Mouse (Mus musculus): ENCODE data around the gene Herpud2. TPM values are rescaled to one million over a fixed set of nuclear protein-coding genes. Genes with fewer than 3 reads are reported as not detected.

Herpud2 gene
- polyA plus RNA-seq (2012; ENCODE audit: insufficient read depth, insufficient read length, missing spikeins): 26.7 and 32.1 TPM in 2 replicates

GRCm38 (mm10) chr9:25151611-25152241 lies at the start of gene Herpud2:
Herpud2 (minus strand) TSS chr9:25151820.
- Histone ChIP-seq H3K27ac (replicated peaks; ENCODE audit: low read depth, low read length) (peak within 1 kb of the TSS; percentile 95), H3K4me1 (ENCODE audit: control insufficient read depth, insufficient read depth, insufficient read length, low read length) (no peaks in the 10 kb centered on the region; the same call in 1 of the 2 replicates), H3K4me3 (ENCODE audit: insufficient read depth, low read depth, low read length) (peak within 1 kb of the TSS; percentile 93)

GRCm38 (mm10) chr9:25200987-25201386 lies 49.4 kb upstream of the Herpud2 start:
- no peak overlapping the region for H3K27ac ChIP-seq (replicated peaks; ENCODE audit: low read depth, low read length)

GRCm38 (mm10) chr9:25200148-25200547 lies 48.5 kb upstream of the Herpud2 start:
- H3K27ac ChIP-seq (replicated peaks; ENCODE audit: low read depth, low read length): no peak overlapping the region
- H3K4me3 ChIP-seq (ENCODE audit: insufficient read depth, low read depth, low read length): no peak overlapping the region

More at GRCm38 (mm10) chr9:25200987-25201386, 49.4 kb upstream of the Herpud2 start:
- no peaks in the 10 kb centered on the region for H3K4me1 ChIP-seq (ENCODE audit: control insufficient read depth, insufficient read depth, insufficient read length, low read length)
- no peak overlapping the region for H3K4me3 ChIP-seq (ENCODE audit: insufficient read depth, low read depth, low read length)

GRCm38 (mm10) chr9:25196746-25197145 lies 45.1 kb upstream of the Herpud2 start:
- no peak overlapping the region for H3K4me3 ChIP-seq (ENCODE audit: insufficient read depth, low read depth, low read length)
- no peaks in the 10 kb centered on the region for H3K4me1 ChIP-seq (ENCODE audit: control insufficient read depth, insufficient read depth, insufficient read length, low read length)
- H3K27ac ChIP-seq (replicated peaks; ENCODE audit: low read depth, low read length): no peak overlapping the region

More at GRCm38 (mm10) chr9:25200148-25200547, 48.5 kb upstream of the Herpud2 start:
- H3K4me1 ChIP-seq (ENCODE audit: control insufficient read depth, insufficient read depth, insufficient read length, low read length): no peaks in the 10 kb centered on the region

- no peak overlapping the region for H3K27ac ChIP-seq (replicated peaks; ENCODE audit: low read depth, low read length)
- H3K4me1 ChIP-seq (ENCODE audit: control insufficient read depth, insufficient read depth, insufficient read length, low read length): no peaks in the 10 kb centered on the region
- no peak overlapping the region for H3K4me3 ChIP-seq (ENCODE audit: insufficient read depth, low read depth, low read length)
These were observed 40.0 kb upstream of the Herpud2 start for GRCm38 (mm10) chr9:25191612-25192011.

GRCm38 (mm10) chr9:25186501-25186900 lies 34.9 kb upstream of the Herpud2 start:
- no peaks in the 10 kb centered on the region for H3K4me1 ChIP-seq (ENCODE audit: control insufficient read depth, insufficient read depth, insufficient read length, low read length)
- no peak overlapping the region for H3K4me3 ChIP-seq (ENCODE audit: insufficient read depth, low read depth, low read length)
- no peak overlapping the region for H3K27ac ChIP-seq (replicated peaks; ENCODE audit: low read depth, low read length)

- no peak overlapping the region for H3K27ac ChIP-seq (replicated peaks; ENCODE audit: low read depth, low read length)
- H3K4me3 ChIP-seq (ENCODE audit: insufficient read depth, low read depth, low read length): no peak overlapping the region
- H3K4me1 ChIP-seq (ENCODE audit: control insufficient read depth, insufficient read depth, insufficient read length, low read length): no peaks in the 10 kb centered on the region
These were observed 34.2 kb upstream of the Herpud2 start for GRCm38 (mm10) chr9:25185854-25186253.

- Histone ChIP-seq H3K27ac (replicated peaks; ENCODE audit: low read depth, low read length) (no peak overlapping the region), H3K4me3 (ENCODE audit: insufficient read depth, low read depth, low read length) (no peak overlapping the region), H3K4me1 (ENCODE audit: control insufficient read depth, insufficient read depth, insufficient read length, low read length) (no peaks in the 10 kb centered on the region)
These were observed 33.0 kb upstream of the Herpud2 start for GRCm38 (mm10) chr9:25184606-25185005.

- no peak overlapping the region for H3K4me3 ChIP-seq (ENCODE audit: insufficient read depth, low read depth, low read length)
- peaks cover 4% of the 10 kb centered on the region; the same call in 1 of the 2 replicates for H3K4me1 ChIP-seq (ENCODE audit: control insufficient read depth, insufficient read depth, insufficient read length, low read length)
- H3K27ac ChIP-seq (replicated peaks; ENCODE audit: low read depth, low read length): no peak overlapping the region
These were observed 26.4 kb upstream of the Herpud2 start for GRCm38 (mm10) chr9:25178066-25178465.

- H3K27ac ChIP-seq (replicated peaks; ENCODE audit: low read depth, low read length): no peak overlapping the region
- no peak overlapping the region for H3K4me3 ChIP-seq (ENCODE audit: insufficient read depth, low read depth, low read length)
- peaks cover 4% of the 10 kb centered on the region; the same call in 1 of the 2 replicates for H3K4me1 ChIP-seq (ENCODE audit: control insufficient read depth, insufficient read depth, insufficient read length, low read length)
These were observed 25.6 kb upstream of the Herpud2 start for GRCm38 (mm10) chr9:25177201-25177600.

GRCm38 (mm10) chr9:25176562-25176961 lies 24.9 kb upstream of the Herpud2 start:
- Histone ChIP-seq H3K4me3 (ENCODE audit: insufficient read depth, low read depth, low read length) (no peak overlapping the region), H3K4me1 (ENCODE audit: control insufficient read depth, insufficient read depth, insufficient read length, low read length) (peaks cover 4% of the 10 kb centered on the region; the same call in 1 of the 2 replicates), H3K27ac (replicated peaks; ENCODE audit: low read depth, low read length) (no peak overlapping the region)

- Histone ChIP-seq H3K27ac (replicated peaks; ENCODE audit: low read depth, low read length) (no peak overlapping the region), H3K4me3 (ENCODE audit: insufficient read depth, low read depth, low read length) (no peak overlapping the region), H3K4me1 (ENCODE audit: control insufficient read depth, insufficient read depth, insufficient read length, low read length) (peaks cover 4% of the 10 kb centered on the region; the same call in 1 of the 2 replicates)
These were observed 24.4 kb upstream of the Herpud2 start for GRCm38 (mm10) chr9:25175978-25176377.

- Histone ChIP-seq H3K4me3 (ENCODE audit: insufficient read depth, low read depth, low read length) (no peak overlapping the region), H3K4me1 (ENCODE audit: control insufficient read depth, insufficient read depth, insufficient read length, low read length) (peaks cover 4% of the 10 kb centered on the region; the same call in 1 of the 2 replicates), H3K27ac (replicated peaks; ENCODE audit: low read depth, low read length) (no peak overlapping the region)
These were observed 23.4 kb upstream of the Herpud2 start for GRCm38 (mm10) chr9:25175039-25175442.

GRCm38 (mm10) chr9:25174614-25175013 lies 23.0 kb upstream of the Herpud2 start:
- H3K4me1 ChIP-seq (ENCODE audit: control insufficient read depth, insufficient read depth, insufficient read length, low read length): peaks cover 4% of the 10 kb centered on the region; the same call in 1 of the 2 replicates
- H3K4me3 ChIP-seq (ENCODE audit: insufficient read depth, low read depth, low read length): no peak overlapping the region
- H3K27ac ChIP-seq (replicated peaks; ENCODE audit: low read depth, low read length): no peak overlapping the region

- Histone ChIP-seq H3K4me1 (ENCODE audit: control insufficient read depth, insufficient read depth, insufficient read length, low read length) (peaks cover 4% of the 10 kb centered on the region; the same call in 1 of the 2 replicates), H3K4me3 (ENCODE audit: insufficient read depth, low read depth, low read length) (no peak overlapping the region), H3K27ac (replicated peaks; ENCODE audit: low read depth, low read length) (no peak overlapping the region)
These were observed 21.6 kb upstream of the Herpud2 start for GRCm38 (mm10) chr9:25173171-25173570.

- no peak overlapping the region for H3K4me3 ChIP-seq (ENCODE audit: insufficient read depth, low read depth, low read length)
- no peaks in the 10 kb centered on the region for H3K4me1 ChIP-seq (ENCODE audit: control insufficient read depth, insufficient read depth, insufficient read length, low read length)
- no peak overlapping the region for H3K27ac ChIP-seq (replicated peaks; ENCODE audit: low read depth, low read length)
These were observed 18.0 kb upstream of the Herpud2 start for GRCm38 (mm10) chr9:25169626-25170025.

Measured in brown adipose tissue, adult 24 weeks (tissue).